Mouse (Mus musculus): ENCODE measurements around the gene Cct8.

Cct8 gene

DNA sequence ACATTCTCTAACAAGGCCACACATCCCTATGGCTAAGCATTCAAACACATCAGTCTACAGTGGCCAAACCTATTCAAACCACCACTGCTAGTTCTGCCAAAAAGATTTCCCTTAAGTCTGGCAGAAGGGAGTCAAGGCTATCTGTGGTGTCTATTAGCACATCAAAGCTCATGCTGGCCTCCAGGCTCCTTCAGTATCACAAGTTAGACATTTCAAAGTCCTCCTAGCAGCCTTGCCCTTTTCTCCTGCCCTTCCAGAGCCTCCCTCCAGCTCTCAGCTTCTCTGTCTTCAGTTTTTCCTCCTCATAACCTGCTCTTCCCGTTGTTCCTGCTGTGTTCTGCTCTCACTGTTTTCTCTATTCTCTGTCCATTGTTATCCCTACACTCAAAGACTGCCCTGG lies 51.6 kb downstream of the Cct8 start:
- DNase-seq, result no peak

DNA sequence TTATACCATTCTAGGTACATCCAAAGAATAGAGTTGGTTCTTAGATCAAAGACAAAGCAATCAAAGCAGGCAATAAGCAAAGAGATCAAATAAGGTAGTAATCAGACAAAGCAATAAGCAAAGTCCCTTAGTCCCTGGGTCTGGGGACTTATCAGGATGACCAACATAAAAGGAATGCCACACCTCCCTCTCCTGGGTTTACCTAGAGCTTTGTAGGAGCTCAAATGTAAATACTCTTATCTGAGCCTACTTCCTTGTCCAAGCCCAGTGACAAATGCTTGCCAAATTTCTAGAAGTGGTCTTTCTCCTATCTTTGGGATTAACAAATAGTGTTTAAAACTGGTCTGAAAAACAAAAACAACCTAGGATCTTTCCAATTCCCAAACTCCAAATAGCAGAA lies 52.4 kb downstream of the Cct8 start:
- no peak for DNase-seq

DNA sequence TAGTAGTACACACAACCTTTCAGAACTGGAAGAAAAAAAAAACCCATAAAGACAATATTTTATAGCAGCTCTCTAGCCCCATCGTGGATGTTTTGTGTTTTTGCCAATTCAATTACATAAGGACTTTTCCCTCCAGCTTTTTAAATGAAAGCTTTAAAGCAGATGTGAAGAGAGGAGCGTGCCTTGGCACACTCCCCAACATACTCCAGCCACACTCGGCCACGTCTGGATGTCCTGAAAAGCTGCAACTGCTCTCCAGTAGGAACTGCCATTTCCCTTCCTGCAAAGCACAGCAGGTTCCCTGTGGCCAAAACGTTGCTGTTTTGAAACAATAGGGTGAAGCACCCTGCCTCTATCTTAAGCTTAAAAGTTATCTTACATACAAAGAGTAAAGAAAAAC lies 53.4 kb downstream of the Cct8 start:
- no peak for DNase-seq

DNA sequence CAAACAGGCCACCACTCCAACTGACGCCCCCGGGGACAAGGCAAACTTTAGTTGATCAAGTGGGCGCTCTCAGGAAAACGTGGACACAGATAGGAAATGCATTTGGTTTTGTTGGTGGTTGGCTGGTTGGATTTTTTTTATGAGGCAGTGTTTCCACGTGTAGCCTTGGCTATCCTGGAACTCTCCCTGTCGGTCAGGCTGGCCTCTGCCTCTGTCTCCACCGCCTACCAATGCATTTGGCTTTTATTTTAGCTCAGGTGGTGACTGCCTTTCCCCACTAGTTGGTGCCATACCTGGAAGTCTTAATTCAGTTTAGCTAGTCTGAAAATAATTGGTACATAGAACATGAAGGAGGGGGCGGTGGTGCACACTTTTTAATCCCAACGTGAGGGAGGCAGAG lies 54.6 kb downstream of the Cct8 start:
- no peak for DNase-seq

DNA sequence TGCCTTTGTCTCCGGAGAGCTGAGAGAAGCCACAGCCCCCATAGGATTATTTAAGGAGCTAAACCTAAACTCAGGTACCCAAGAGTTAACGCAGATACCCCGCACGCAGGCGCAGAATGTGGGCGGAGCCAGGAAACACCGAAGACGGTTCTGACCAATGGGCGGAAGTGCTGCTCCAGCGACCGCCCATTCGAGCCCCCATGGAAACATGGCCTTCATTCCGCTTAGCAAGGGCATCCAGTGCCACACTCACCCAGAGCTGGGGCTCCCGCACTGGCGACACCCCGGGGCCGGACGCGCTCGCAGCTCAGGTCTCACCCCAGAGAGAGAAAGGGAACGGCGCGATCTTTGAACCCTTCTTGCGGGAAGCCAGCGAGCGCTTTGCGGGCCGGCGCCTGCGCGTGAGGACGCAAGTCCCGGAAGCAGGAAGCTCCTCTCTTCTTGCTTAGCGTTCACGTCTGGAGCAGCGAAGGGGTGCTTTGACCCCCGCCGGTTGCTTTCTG lies 55.4 kb downstream of the Cct8 start, which contains the start of gene Rwdd2b:
Gene Rwdd2b, minus strand, starts transcription at position 390 of the 503 bp plus-strand sequence.
- peak; percentile 90 for DNase-seq

DNA sequence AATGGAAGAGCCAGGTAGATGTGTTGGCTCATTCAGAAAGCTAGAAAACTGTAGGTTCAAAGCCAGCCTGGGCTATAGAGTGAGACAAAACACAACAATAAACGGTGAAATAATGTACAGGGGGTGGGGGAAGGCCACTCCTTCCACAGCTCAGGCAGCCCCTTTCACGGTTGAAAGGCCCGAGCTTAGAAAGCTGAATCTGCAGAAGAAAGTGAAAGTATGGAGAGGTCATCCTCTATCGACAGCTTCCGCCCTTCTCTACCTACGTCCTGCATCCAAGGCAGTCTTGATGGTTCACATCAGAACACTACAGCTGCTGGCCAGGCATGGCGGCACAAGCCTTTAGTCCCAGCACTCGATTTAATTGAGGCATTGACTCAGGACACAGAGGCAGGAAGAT lies 57.0 kb downstream of the Cct8 start:
- no peak for DNase-seq

DNA sequence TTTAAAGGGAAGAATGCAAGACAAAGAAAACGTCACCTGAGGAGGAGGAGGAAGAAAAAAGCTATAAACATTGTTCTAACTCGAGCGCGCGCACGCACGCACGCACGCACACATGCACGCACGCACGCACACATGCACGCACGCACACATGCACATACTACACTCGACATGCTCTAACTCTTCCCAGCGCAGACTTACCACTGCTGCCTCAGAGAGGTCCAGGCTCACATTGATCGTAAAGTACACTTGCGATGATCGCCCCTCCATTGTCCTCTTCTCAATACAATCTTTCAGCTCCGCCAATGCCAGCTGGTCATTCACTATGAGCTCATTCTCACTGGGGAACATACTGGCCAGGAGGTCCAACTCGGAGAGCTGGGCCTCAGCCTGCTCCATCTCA lies 58.6 kb downstream of the Cct8 start:
- DNase-seq, result no peak

DNA sequence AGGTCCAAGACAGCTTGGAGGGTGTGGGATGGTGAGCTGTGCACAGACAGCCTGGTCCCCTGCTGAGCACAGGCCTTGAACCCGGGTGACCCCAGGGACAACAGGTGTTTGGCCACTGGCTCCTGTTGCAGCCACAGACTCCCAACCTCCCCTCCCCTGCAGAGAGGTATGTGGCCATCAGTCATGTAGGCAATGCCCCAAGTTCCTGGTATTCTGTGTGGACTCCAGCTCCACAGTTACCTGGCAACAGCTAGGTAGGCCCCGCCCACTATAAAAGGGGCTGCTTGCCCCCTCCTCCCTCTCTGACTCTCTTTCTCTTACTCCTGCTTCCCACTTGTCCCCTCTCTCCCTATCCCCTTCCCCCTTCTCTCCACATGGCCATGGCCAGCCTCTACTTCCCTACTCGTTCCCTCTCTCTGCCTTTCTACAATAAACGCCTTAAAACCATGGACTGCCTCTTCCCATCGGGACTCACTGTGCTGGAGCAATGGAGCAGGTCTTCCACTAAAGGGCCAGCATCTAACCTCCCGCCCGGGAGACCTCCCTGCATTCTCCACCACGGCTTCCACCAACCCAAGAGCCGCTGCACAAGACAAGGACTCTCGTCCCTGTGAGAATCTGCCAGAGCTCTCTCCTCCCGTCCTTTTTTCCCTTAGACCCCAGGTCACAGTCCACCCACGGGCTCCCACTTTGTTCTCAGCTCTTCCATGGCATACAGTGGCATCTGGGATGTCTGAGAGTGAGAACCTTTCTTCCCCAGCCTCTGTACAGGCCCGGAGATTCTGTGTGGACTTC lies 60.1 kb downstream of the Cct8 start:
- DNase-seq, result no peak

DNA sequence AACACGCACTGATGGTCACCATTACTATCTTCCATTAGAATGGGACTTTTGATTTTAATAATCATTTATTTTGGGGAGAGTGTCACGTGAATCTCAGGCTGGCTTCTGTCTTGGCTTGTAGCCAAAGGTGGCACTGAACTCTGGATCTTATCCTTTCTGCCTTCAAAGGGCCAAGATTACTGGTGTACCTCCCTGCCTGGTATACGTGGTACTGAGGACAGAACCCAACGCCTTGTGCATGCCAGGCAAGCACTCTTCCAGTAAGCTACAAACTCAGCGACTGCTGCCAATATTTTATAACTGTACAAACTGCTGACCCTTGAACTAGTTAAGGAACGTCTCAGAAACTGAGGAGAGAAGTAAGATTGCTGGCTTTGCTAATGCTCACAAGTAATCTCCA lies 60.7 kb downstream of the Cct8 start:
- DNase-seq, result no peak

DNA sequence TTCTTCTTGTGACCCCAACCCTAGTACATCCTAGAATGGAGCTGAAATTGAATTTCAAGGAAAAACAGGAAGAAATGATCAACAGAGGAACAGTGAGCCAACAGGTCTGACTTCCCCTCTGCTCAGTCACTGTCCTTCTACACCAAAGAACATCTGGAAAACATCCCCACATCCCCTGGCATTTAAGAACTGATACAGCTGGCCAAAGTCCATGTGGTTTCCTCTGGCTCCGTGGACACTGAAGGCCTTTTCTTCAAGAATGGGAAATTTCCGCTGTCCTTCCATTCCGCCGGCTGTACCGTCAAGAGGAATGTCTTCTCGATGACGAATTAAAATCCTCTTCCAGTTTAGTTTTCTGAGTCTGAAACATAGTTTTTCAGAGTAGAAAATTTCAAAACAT lies 61.4 kb downstream of the Cct8 start:
- no peak for DNase-seq

Data from right cerebral cortex, postnatal 4 days (tissue).